Mouse (Mus musculus): ENCODE data around the gene Hnf4a. TPM values are rescaled to one million over a fixed set of nuclear protein-coding genes. Genes with fewer than 3 reads are reported as not detected.

Hnf4a gene
- total and polyA plus RNA-seq, 3 experiments, result 0.39 to 1.1 TPM; not detected in 1

DNA sequence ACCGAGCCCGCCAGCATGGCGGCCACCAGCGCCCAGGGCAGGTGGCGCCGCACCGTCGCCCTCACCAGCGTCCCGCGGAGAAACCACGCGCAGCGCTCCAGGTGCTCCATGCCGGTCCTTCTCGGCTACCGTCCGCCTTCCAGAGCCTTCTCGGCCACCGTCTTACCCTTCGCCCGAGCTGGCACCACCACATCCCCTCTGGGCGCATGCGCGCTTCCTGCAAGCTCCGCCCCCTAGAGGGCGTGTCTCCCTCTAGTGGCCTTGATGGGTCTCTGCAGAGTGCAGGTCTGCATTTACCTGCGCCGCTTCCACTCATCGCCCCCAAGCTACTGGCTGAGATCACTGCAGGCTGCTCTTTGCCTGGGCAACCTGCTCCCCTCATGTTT is 34.1 kb upstream of the Hnf4a start, which contains the start of gene Fitm2:
TSS of gene Fitm2 (minus strand) at position 164 of the 386 bp plus-strand sequence.
- H3K4me1 ChIP-seq (ENCODE audit: control insufficient read depth in 1 of 2, insufficient read depth in 2 of 2, low read length in 2 of 2), result peaks cover 0 to 7% of the 10 kb centered on the region in 2 experiments; a peak in 2 of 4 replicates
- TF ChIP-seq ZMIZ1 (IDR thresholded peaks at IDR 0.05; ENCODE audit: low read depth, low read length), result no peak
- peak; percentile 27 for TF ChIP-seq RAD21 (IDR thresholded peaks at IDR 0.05; ENCODE audit: low read depth, low read length)
- TF ChIP-seq EP300 (IDR thresholded peaks at IDR 0.05; ENCODE audit: low read depth in 1 of 2, low read length in 2 of 2), result peak in 1 of 2 experiments; percentile 45; a peak in 1 of 4 replicates
- no peak for TF ChIP-seq JUND (IDR thresholded peaks at IDR 0.05; ENCODE audit: low read depth, low read length)
- no peak for TF ChIP-seq USF2 (IDR thresholded peaks at IDR 0.05; ENCODE audit: borderline replicate concordance in 1 of 2, insufficient read depth in 1 of 2, low read depth in 1 of 2, low read length in 2 of 2)
- TF ChIP-seq MAZ (IDR thresholded peaks at IDR 0.05; ENCODE audit: low read depth, low read length), result peak; percentile 75
- TF ChIP-seq POLR2AphosphoS5 (IDR thresholded peaks at IDR 0.05; ENCODE audit: borderline replicate concordance, low read depth, low read length), result no peak
- TF ChIP-seq NRF1 (IDR thresholded peaks at IDR 0.05; ENCODE audit: insufficient read depth, low read depth, low read length, poor library complexity, severe bottlenecking), result peak; percentile 89
- no peak; the same call in 1 of the 2 replicates for TF ChIP-seq ZC3H11A (IDR thresholded peaks at IDR 0.05; ENCODE audit: low read depth, low read length)
- TF ChIP-seq TAL1 (IDR thresholded peaks at IDR 0.05; ENCODE audit: low read length), result no peak
- TF ChIP-seq MYB (IDR thresholded peaks at IDR 0.05; ENCODE audit: low read depth, low read length), result no peak
- TF ChIP-seq SMC3 (IDR thresholded peaks at IDR 0.05; ENCODE audit: low read depth, low read length), result peak; percentile 54
- TF ChIP-seq GABPA (IDR thresholded peaks at IDR 0.05; ENCODE audit: low read depth, low read length), result no peak
- peak; percentile 72 for TF ChIP-seq ELF1 (IDR thresholded peaks at IDR 0.05; ENCODE audit: low read depth, low read length)
- peak; percentile 93 for TF ChIP-seq SIN3A (IDR thresholded peaks at IDR 0.05; ENCODE audit: low read length)
- TF ChIP-seq MEF2A (IDR thresholded peaks at IDR 0.05; ENCODE audit: extremely low read depth, insufficient replicate concordance, low read depth, low read length, poor library complexity, severe bottlenecking), result no peak
- TF ChIP-seq GATA1 (IDR thresholded peaks at IDR 0.05; ENCODE audit: low read depth, low read length), result no peak
- no peak for TF ChIP-seq USF1 (IDR thresholded peaks at IDR 0.05; ENCODE audit: low read depth, low read length)
- peak; percentile 81 for TF ChIP-seq NELFE (IDR thresholded peaks at IDR 0.05; ENCODE audit: low read depth, low read length)
- peak; percentile 86 for TF ChIP-seq MAX (IDR thresholded peaks at IDR 0.05; ENCODE audit: low read length)
- TF ChIP-seq RCOR1 (IDR thresholded peaks at IDR 0.05; ENCODE audit: low read depth, low read length), result peak; percentile 33; the same call in 1 of the 2 replicates
- no peak for TF ChIP-seq POLR2AphosphoS2 (IDR thresholded peaks at IDR 0.05; ENCODE audit: low read length)
- TF ChIP-seq E2F4 (IDR thresholded peaks at IDR 0.05; ENCODE audit: borderline replicate concordance, low read depth, low read length), result 0 out of 2 replicates have a peak, but pooled peaks have one; percentile 4
- TF ChIP-seq MXI1 (IDR thresholded peaks at IDR 0.05; ENCODE audit: low read depth, low read length), result peak; percentile 95
- no peak for TF ChIP-seq ZNF384 (IDR thresholded peaks at IDR 0.05; ENCODE audit: low read depth, low read length)
- no peak for TF ChIP-seq CHD1 (IDR thresholded peaks at IDR 0.05; ENCODE audit: low read depth, low read length)
- TF ChIP-seq UBTF (IDR thresholded peaks at IDR 0.05; ENCODE audit: borderline replicate concordance, insufficient read depth, low read depth, low read length), result no peak
- no peak for TF ChIP-seq BHLHE40 (IDR thresholded peaks at IDR 0.05; ENCODE audit: borderline replicate concordance, low read depth, low read length)
- peak; percentile 88; the same call in 1 of the 2 replicates for TF ChIP-seq MYC (IDR thresholded peaks at IDR 0.05; ENCODE audit: low read depth, low read length)
- TF ChIP-seq MAFK (IDR thresholded peaks at IDR 0.05; ENCODE audit: borderline replicate concordance, low read depth, low read length), result no peak
- TF ChIP-seq HCFC1 (IDR thresholded peaks at IDR 0.05; ENCODE audit: low read depth, low read length), result peak; percentile 89
- TF ChIP-seq TCF12 (IDR thresholded peaks at IDR 0.05; ENCODE audit: low read depth, low read length), result peak; percentile 52
- TF ChIP-seq CTCF (IDR thresholded peaks at IDR 0.05 in 2 of 3, conservative IDR thresholded peaks at IDR 0.05 in 1 of 3; ENCODE audit: control insufficient read depth in 1 of 3, insufficient read depth in 1 of 3, low read depth in 2 of 3, low read length in 3 of 3, poor library complexity in 1 of 3, severe bottlenecking in 1 of 3), result peak; percentile 82 to 99 (median 86)
- no peak; the same call in 1 of the 2 replicates for TF ChIP-seq KAT2A (conservative IDR thresholded peaks at IDR 0.05; ENCODE audit: low read depth, low read length)
- no peak for TF ChIP-seq ZKSCAN1 (IDR thresholded peaks at IDR 0.05; ENCODE audit: low read depth, low read length)
- no peak for TF ChIP-seq CHD2 (IDR thresholded peaks at IDR 0.05; ENCODE audit: low read length)
- TF ChIP-seq ETS1 (IDR thresholded peaks at IDR 0.05; ENCODE audit: low read depth, low read length), result peak; percentile 8; the same call in 1 of the 2 replicates

More for the DNA sequence above, 34.1 kb upstream of the Hnf4a start, which contains the start of gene Fitm2:
- Histone ChIP-seq H3K27ac (ENCODE audit: control insufficient read depth, low read depth, low read length) (peak within 1 kb of the TSS; percentile 34), H3K9me3 (replicated peaks; ENCODE audit: insufficient read depth, low read length) (no peaks in the 10 kb centered on the region), H3K9ac (ENCODE audit: control insufficient read depth, low read depth, low read length, poor library complexity, severe bottlenecking) (peak within 1 kb of the TSS; percentile 83), H3K79me2 (ENCODE audit: control insufficient read depth, insufficient read depth, low read length, poor library complexity) (peaks cover 4% of the 10 kb centered on the region), H3K4me3 (ENCODE audit: control insufficient read depth in 1 of 2, insufficient read depth in 1 of 2, low read depth in 2 of 2, low read length in 2 of 2) (peak within 1 kb of the TSS; percentile 80 to 81), H3K36me3 (ENCODE audit: control insufficient read depth in 1 of 2, insufficient read depth in 2 of 2, low read length in 2 of 2) (peaks cover 0 to 5% of the 10 kb centered on the region in 2 experiments; a peak in 1 of 4 replicates), H3K27me3 (ENCODE audit: control insufficient read depth in 1 of 2, insufficient read depth in 2 of 2, low read length in 2 of 2) (peaks cover 0 to 2% of the 10 kb centered on the region in 2 experiments; a peak in 2 of 4 replicates)
- DNase-seq (ENCODE audit: low read depth, low spot score), result peak; percentile 97

Measured in MEL (cell line).